Mouse (Mus musculus) midbrain, embryonic 13.5 days (tissue): ENCODE results near the gene Il27. TPM values are rescaled to one million over a fixed set of nuclear protein-coding genes. Genes with fewer than 3 reads are reported as not detected.

Experiments
- ATAC-seq: fragments of 200-750 bp; cut with Nextera tagmentation; 2 replicates; pipeline ENCODE4 v1.8.0; 2017; ENCODE audit warnings: mild to moderate bottlenecking, moderate TSS enrichment, moderate library complexity
- H3K27ac ChIP-seq: fragments of 300-500 bp; sonication (generic); 2 replicates; pipeline ENCODE4 v1.5.1; 2015; ENCODE audit warnings: inconsistent platforms, mild to moderate bottlenecking, moderate library complexity
- H3K27me3 ChIP-seq: fragments of 300-500 bp; sonication (generic); 2 replicates; pipeline ENCODE4 v1.6.1; 2015; ENCODE audit warnings: mild to moderate bottlenecking, inconsistent platforms
- H3K36me3 ChIP-seq: fragments of 300-500 bp; sonication (generic); 2 replicates; pipeline ENCODE4 v1.6.1; 2015; ENCODE audit warnings: mild to moderate bottlenecking, inconsistent platforms
- H3K4me1 ChIP-seq: fragments of 300-500 bp; sonication (generic); replicated peaks from 2 replicates; pipeline ENCODE4 v1.6.1; 2015; ENCODE audit warnings: inconsistent platforms
- H3K4me2 ChIP-seq: fragments of 300-500 bp; sonication (generic); replicated peaks from 2 replicates; pipeline ENCODE4 v1.6.1; 2015; ENCODE audit warnings: moderate library complexity, mild to moderate bottlenecking, inconsistent platforms
- H3K4me3 ChIP-seq: fragments of 300-500 bp; sonication (generic); replicated peaks from 2 replicates; pipeline ENCODE4 v1.5.1; 2015; ENCODE audit warnings: mild to moderate bottlenecking, inconsistent platforms
- H3K9ac ChIP-seq: fragments of 300-500 bp; sonication (generic); replicated peaks from 2 replicates; pipeline ENCODE4 v1.6.1; 2015; ENCODE audit warnings: mild to moderate bottlenecking, inconsistent platforms
- H3K9me3 ChIP-seq: fragments of 300-500 bp; sonication (generic); 2 replicates; pipeline ENCODE4 v1.6.1; 2016; ENCODE audit warnings: mild to moderate bottlenecking, inconsistent platforms
- WGBS: fragments of 180-500 bp; shearing (Covaris S2); methylation state at CpG from one replicate; pipeline ENCODE4 v1.1.7; 2015; 5-methylcytosine and 5-hydroxymethylcytosine counted together
- polyA plus RNA-seq: library from polyadenylated mRNA; unstranded; fragments of >200 nt; fragmentation: Nextera tagmentation; extraction: Ambion mirVana; gene quantifications from 2 replicates; pipeline ENCODE4 v1.2.1, GENCODE M21; 2015

Gene Il27
- polyA plus RNA-seq, 1 experiment from 2014 or later, result not detected

GRCm38 (mm10) chr7:126625369-126625768 lies 30.6 kb upstream of the Il27 start:
- H3K27ac ChIP-seq, result no peak overlapping the region
- H3K4me2 ChIP-seq, result no peak overlapping the region
- no peaks in the 10 kb centered on the region for H3K27me3 ChIP-seq
- H3K9ac ChIP-seq, result no peak overlapping the region; the same call in 1 of the 2 replicates
- H3K4me3 ChIP-seq, result no peak overlapping the region
- ATAC-seq, result no peak
- H3K9me3 ChIP-seq, result no peaks in the 10 kb centered on the region
- no peaks in the 10 kb centered on the region for H3K36me3 ChIP-seq
- no peaks in the 10 kb centered on the region for H3K4me1 ChIP-seq
- WGBS, result 58% methylated on average over 6 of the region's 6 CpGs

GRCm38 (mm10) chr7:126624774-126625173 lies 30.0 kb upstream of the Il27 start:
- no peak overlapping the region for H3K4me2 ChIP-seq
- H3K9me3 ChIP-seq, result no peaks in the 10 kb centered on the region
- no peak for ATAC-seq
- no peaks in the 10 kb centered on the region for H3K27me3 ChIP-seq
- no peaks in the 10 kb centered on the region for H3K36me3 ChIP-seq
- H3K27ac ChIP-seq, result no peak overlapping the region
- H3K4me1 ChIP-seq, result no peaks in the 10 kb centered on the region
- no peak overlapping the region for H3K9ac ChIP-seq
- no peak overlapping the region for H3K4me3 ChIP-seq
- 71% methylated on average over 16 of the region's 16 CpGs for WGBS

- Histone ChIP-seq H3K27ac (no peak overlapping the region), H3K4me1 (no peaks in the 10 kb centered on the region), H3K9me3 (no peaks in the 10 kb centered on the region), H3K9ac (no peak overlapping the region), H3K27me3 (no peaks in the 10 kb centered on the region), H3K4me3 (no peak overlapping the region), H3K4me2 (no peak overlapping the region), H3K36me3 (no peaks in the 10 kb centered on the region)
- ATAC-seq, result no peak
- WGBS, result 90% methylated on average over 1 of the region's 1 CpGs
Measured at GRCm38 (mm10) chr7:126623381-126623780, 28.6 kb upstream of the Il27 start.

GRCm38 (mm10) chr7:126621452-126622359 lies 27.0 kb upstream of the Il27 start:
- 86% methylated on average over 9 of the region's 9 CpGs for WGBS

GRCm38 (mm10) chr7:126619559-126620275 lies 25.0 kb upstream of the Il27 start:
- no peaks in the 10 kb centered on the region for H3K36me3 ChIP-seq
- 85% methylated on average over 10 of the region's 10 CpGs for WGBS

More at GRCm38 (mm10) chr7:126621452-126622359, 27.0 kb upstream of the Il27 start:
- ATAC-seq, result no peak
- no peak overlapping the region for H3K9ac ChIP-seq
- H3K27me3 ChIP-seq, result no peaks in the 10 kb centered on the region
- H3K4me3 ChIP-seq, result no peak overlapping the region
- no peak overlapping the region for H3K4me2 ChIP-seq
- H3K4me1 ChIP-seq, result no peaks in the 10 kb centered on the region
- H3K36me3 ChIP-seq, result no peaks in the 10 kb centered on the region
- H3K9me3 ChIP-seq, result no peaks in the 10 kb centered on the region
- H3K27ac ChIP-seq, result no peak overlapping the region

GRCm38 (mm10) chr7:126616707-126617106 lies 22.0 kb upstream of the Il27 start:
- H3K9ac ChIP-seq, result no peak overlapping the region
- no peaks in the 10 kb centered on the region for H3K36me3 ChIP-seq
- no peak for ATAC-seq
- H3K4me3 ChIP-seq, result no peak overlapping the region
- no peak overlapping the region for H3K4me2 ChIP-seq
- no peak overlapping the region for H3K27ac ChIP-seq
- WGBS, result 74% methylated on average over 3 of the region's 3 CpGs
- H3K27me3 ChIP-seq, result no peaks in the 10 kb centered on the region
- H3K4me1 ChIP-seq, result no peaks in the 10 kb centered on the region
- no peaks in the 10 kb centered on the region for H3K9me3 ChIP-seq

More at GRCm38 (mm10) chr7:126619559-126620275, 25.0 kb upstream of the Il27 start:
- Histone ChIP-seq H3K9ac (no peak overlapping the region), H3K9me3 (no peaks in the 10 kb centered on the region), H3K4me1 (no peaks in the 10 kb centered on the region), H3K27ac (no peak overlapping the region), H3K4me3 (no peak overlapping the region), H3K27me3 (no peaks in the 10 kb centered on the region), H3K4me2 (no peak overlapping the region)
- no peak for ATAC-seq

GRCm38 (mm10) chr7:126612736-126613135 lies 18.0 kb upstream of the Il27 start:
- no peaks in the 10 kb centered on the region for H3K9me3 ChIP-seq
- WGBS, result 73% methylated on average over 3 of the region's 3 CpGs
- no peak overlapping the region for H3K4me2 ChIP-seq
- no peaks in the 10 kb centered on the region for H3K27me3 ChIP-seq
- no peak overlapping the region for H3K4me3 ChIP-seq
- no peak overlapping the region for H3K9ac ChIP-seq
- no peaks in the 10 kb centered on the region for H3K36me3 ChIP-seq
- H3K4me1 ChIP-seq, result no peaks in the 10 kb centered on the region
- no peak overlapping the region for H3K27ac ChIP-seq
- ATAC-seq, result no peak

- Histone ChIP-seq H3K4me1 (no peaks in the 10 kb centered on the region), H3K9ac (no peak overlapping the region), H3K27ac (no peak overlapping the region), H3K27me3 (no peaks in the 10 kb centered on the region), H3K36me3 (no peaks in the 10 kb centered on the region), H3K4me2 (no peak overlapping the region), H3K4me3 (no peak overlapping the region), H3K9me3 (no peaks in the 10 kb centered on the region)
- WGBS, result 91% methylated on average over 5 of the region's 5 CpGs
- ATAC-seq, result no peak
Measured at GRCm38 (mm10) chr7:126607796-126608195, 13.1 kb upstream of the Il27 start.

- H3K4me1 ChIP-seq, result no peaks in the 10 kb centered on the region
- no peak for ATAC-seq
- H3K9ac ChIP-seq, result no peak overlapping the region
- no peaks in the 10 kb centered on the region for H3K36me3 ChIP-seq
- no peak overlapping the region for H3K27ac ChIP-seq
- no peaks in the 10 kb centered on the region for H3K9me3 ChIP-seq
- H3K4me2 ChIP-seq, result no peak overlapping the region
- no peaks in the 10 kb centered on the region for H3K27me3 ChIP-seq
- WGBS, result 82% methylated on average over 3 of the region's 3 CpGs
- no peak overlapping the region for H3K4me3 ChIP-seq
Measured at GRCm38 (mm10) chr7:126607064-126607463, 12.3 kb upstream of the Il27 start.

GRCm38 (mm10) chr7:126606611-126607010 lies 11.9 kb upstream of the Il27 start:
- H3K4me1 ChIP-seq, result no peaks in the 10 kb centered on the region
- WGBS, result 94% methylated on average over 5 of the region's 5 CpGs
- H3K9me3 ChIP-seq, result no peaks in the 10 kb centered on the region

GRCm38 (mm10) chr7:126602650-126603049 lies 7.9 kb upstream of the Il27 start:
- no peak overlapping the region for H3K4me2 ChIP-seq
- no peaks in the 10 kb centered on the region for H3K27me3 ChIP-seq
- WGBS, result 86% methylated on average over 3 of the region's 3 CpGs
- ATAC-seq, result no peak
- no peak overlapping the region for H3K4me3 ChIP-seq
- no peaks in the 10 kb centered on the region for H3K4me1 ChIP-seq
- no peaks in the 10 kb centered on the region for H3K36me3 ChIP-seq
- H3K9ac ChIP-seq, result no peak overlapping the region
- no peaks in the 10 kb centered on the region for H3K9me3 ChIP-seq
- H3K27ac ChIP-seq, result no peak overlapping the region

More at GRCm38 (mm10) chr7:126606611-126607010, 11.9 kb upstream of the Il27 start:
- Histone ChIP-seq H3K27ac (no peak overlapping the region), H3K4me2 (no peak overlapping the region), H3K36me3 (no peaks in the 10 kb centered on the region), H3K9ac (no peak overlapping the region), H3K27me3 (no peaks in the 10 kb centered on the region), H3K4me3 (no peak overlapping the region)
- ATAC-seq, result no peak

- H3K9me3 ChIP-seq, result no peaks in the 10 kb centered on the region
- H3K27me3 ChIP-seq, result no peaks in the 10 kb centered on the region
- no peak overlapping the region for H3K27ac ChIP-seq
- WGBS, result 48% methylated on average over 5 of the region's 5 CpGs
- H3K36me3 ChIP-seq, result no peaks in the 10 kb centered on the region
- H3K4me3 ChIP-seq, result no peak overlapping the region
- no peak overlapping the region for H3K9ac ChIP-seq
- H3K4me1 ChIP-seq, result no peaks in the 10 kb centered on the region
- H3K4me2 ChIP-seq, result no peak overlapping the region
- ATAC-seq, result no peak
Measured at GRCm38 (mm10) chr7:126601896-126602295, 7.2 kb upstream of the Il27 start.
